Mouse (Mus musculus): ENCODE data around the gene Gm21541. TPM values are rescaled to one million over a fixed set of nuclear protein-coding genes. Genes with fewer than 3 reads are reported as not detected.
"Not testable (repeated sequence)": the region's sequence is repeated elsewhere in the genome, so short reads cannot be mapped to it uniquely, and the experiment has no call there.

Gm21541 gene
- not detected in 2 replicates for polyA plus RNA-seq (2014; fragmentation: Nextera tagmentation; extraction: Ambion mirVana)

DNA sequence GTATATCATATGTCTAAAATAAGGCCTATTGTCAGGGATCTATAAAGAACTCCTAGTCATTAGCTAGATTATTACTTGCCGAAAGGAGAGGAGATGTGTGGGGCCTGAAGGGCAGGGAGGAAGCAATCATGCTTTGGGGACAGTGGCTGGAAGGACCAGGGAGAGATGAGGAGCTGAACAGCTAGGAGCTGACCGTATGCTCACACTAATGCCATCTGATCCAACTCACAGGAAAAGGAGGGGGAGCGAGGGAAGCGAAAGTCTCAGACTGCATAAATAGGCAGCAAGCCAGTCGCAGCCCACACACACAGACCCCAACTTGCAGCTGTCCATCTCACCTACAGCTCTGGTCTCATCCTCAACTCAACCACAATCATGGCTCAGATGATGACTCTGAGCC, at the start of gene Gm21541:
TSS of gene Gm21541 (plus strand) at position 301 of the 400 bp plus-strand sequence.
- H3K9ac ChIP-seq (replicated peaks; ENCODE audit: low read length); DNase-seq; H3K27me3 ChIP-seq (ENCODE audit: control insufficient read depth, insufficient read depth, low read length); ATAC-seq (ENCODE audit: low FRiP score, low TSS enrichment); H3K9me3 ChIP-seq (ENCODE audit: control insufficient read depth, low read length); H3K4me1 ChIP-seq (ENCODE audit: control insufficient read depth, insufficient read depth, low read length); H3K4me3 ChIP-seq (replicated peaks; ENCODE audit: low read depth, low read length); H3K36me3 ChIP-seq (ENCODE audit: control insufficient read depth, insufficient read depth, low read length); H3K27ac ChIP-seq (replicated peaks; ENCODE audit: low read depth, low read length); H3K4me2 ChIP-seq (ENCODE audit: low read length): not testable (repeated sequence)
- no CpG with 5 or more reads among the region's 5 CpGs for WGBS

DNA sequence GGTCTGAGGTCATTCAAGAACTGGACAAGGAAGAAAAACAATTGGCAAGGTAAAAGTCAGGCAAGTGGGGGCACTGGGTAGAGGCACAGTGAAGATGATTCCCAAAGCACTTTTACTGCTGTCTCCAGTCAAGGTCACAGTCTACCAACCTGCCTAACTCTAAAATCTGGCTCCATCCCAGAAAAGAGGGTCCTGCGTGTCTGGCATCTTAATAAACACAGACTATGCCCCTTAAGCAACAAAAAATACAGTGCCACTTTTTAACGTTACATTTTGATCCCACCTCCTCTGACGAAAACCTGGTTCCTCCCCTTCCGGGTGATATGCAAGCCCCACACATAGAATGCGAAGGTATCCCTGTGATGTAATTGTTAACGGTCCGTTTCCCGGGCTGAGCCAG, 37.9 kb downstream of the Gm21541 start, which contains the start of gene Gm20878:
TSS of gene Gm20878 (plus strand) at position 301 of the 400 bp plus-strand sequence.
- not testable (repeated sequence) for H3K36me3 ChIP-seq (ENCODE audit: control insufficient read depth, insufficient read depth, low read length); H3K27ac ChIP-seq (replicated peaks; ENCODE audit: low read depth, low read length); H3K4me2 ChIP-seq (ENCODE audit: low read length); H3K4me1 ChIP-seq (ENCODE audit: control insufficient read depth, insufficient read depth, low read length); ATAC-seq (ENCODE audit: low FRiP score, low TSS enrichment); H3K9ac ChIP-seq (replicated peaks; ENCODE audit: low read length); DNase-seq; H3K27me3 ChIP-seq (ENCODE audit: control insufficient read depth, insufficient read depth, low read length); H3K4me3 ChIP-seq (replicated peaks; ENCODE audit: low read depth, low read length); H3K9me3 ChIP-seq (ENCODE audit: control insufficient read depth, low read length)
- WGBS = no CpG with 5 or more reads among the region's 8 CpGs

Other genes with a start within 250 kb of the Gm21541 start
- gene Cntfr, start 206.5 kb upstream of the Gm21541 start, polyA plus RNA-seq (2014; fragmentation: Nextera tagmentation; extraction: Ambion mirVana) = 23.9 and 46.8 TPM in 2 replicates
- gene Il11ra1, start 203.6 kb upstream of the Gm21541 start, polyA plus RNA-seq (2014; fragmentation: Nextera tagmentation; extraction: Ambion mirVana) = 28.1 and 32.1 TPM in 2 replicates
- 62.2 and 64.1 TPM in 2 replicates for gene Rpp25l, start 190.1 kb upstream of the Gm21541 start, polyA plus RNA-seq (2014; fragmentation: Nextera tagmentation; extraction: Ambion mirVana)
- gene Dctn3, start 180.4 kb upstream of the Gm21541 start, polyA plus RNA-seq (2014; fragmentation: Nextera tagmentation; extraction: Ambion mirVana) = 249 and 299 TPM in 2 replicates
- 0.47 and 0.70 TPM in 2 replicates for gene Arid3c, start 172.5 kb upstream of the Gm21541 start, polyA plus RNA-seq (2014; fragmentation: Nextera tagmentation; extraction: Ambion mirVana)
- gene Galt, start 148.4 kb upstream of the Gm21541 start, polyA plus RNA-seq (2014; fragmentation: Nextera tagmentation; extraction: Ambion mirVana) = 38.8 and 51.5 TPM in 2 replicates
- 52.7 and 55.4 TPM in 2 replicates for gene Sigmar1, start 147.5 kb upstream of the Gm21541 start, polyA plus RNA-seq (2014; fragmentation: Nextera tagmentation; extraction: Ambion mirVana)
- gene Ccl27a, start 129.4 kb upstream of the Gm21541 start, polyA plus RNA-seq (2014; fragmentation: Nextera tagmentation; extraction: Ambion mirVana) = 241 and 335 TPM in 2 replicates
- 7.1 and 9.2 TPM in 2 replicates for gene Gm20878, start 38.0 kb downstream of the Gm21541 start, polyA plus RNA-seq (2014; fragmentation: Nextera tagmentation; extraction: Ambion mirVana)
- 1.3 and 1.6 TPM in 2 replicates for gene Fam205a4, start 62.4 kb downstream of the Gm21541 start, polyA plus RNA-seq (2014; fragmentation: Nextera tagmentation; extraction: Ambion mirVana)
- 0.91 and 2.6 TPM in 2 replicates for gene Gm21093, start 131.1 kb downstream of the Gm21541 start, polyA plus RNA-seq (2014; fragmentation: Nextera tagmentation; extraction: Ambion mirVana)
- gene Gm3893, start 187.6 kb downstream of the Gm21541 start, polyA plus RNA-seq (2014; fragmentation: Nextera tagmentation; extraction: Ambion mirVana) = not detected in 2 replicates
- not detected in 2 replicates for gene Gm13304, start 211.2 kb downstream of the Gm21541 start, polyA plus RNA-seq (2014; fragmentation: Nextera tagmentation; extraction: Ambion mirVana)
- 2.0 and 4.3 TPM in 2 replicates for gene Gm13306, start 249.8 kb downstream of the Gm21541 start, polyA plus RNA-seq (2014; fragmentation: Nextera tagmentation; extraction: Ambion mirVana)

All from midbrain, embryonic 14.5 days (tissue).